Mouse (Mus musculus) kidney, embryonic 16.5 days (tissue): ENCODE results near the gene Crxos. TPM values are rescaled to one million over a fixed set of nuclear protein-coding genes. Genes with fewer than 3 reads are reported as not detected.

Source experiments
- ATAC-seq: fragments of 200-750 bp; cut with Nextera tagmentation; 2 replicates; pipeline ENCODE4 v1.8.0; 2017; ENCODE audit warnings: moderate TSS enrichment; ENCODE audit not compliant: low FRiP score, low TSS enrichment
- H3K27ac ChIP-seq: fragments of 300-500 bp; sonication (generic); 2 replicates; pipeline ENCODE4 v1.5.1; 2014; ENCODE audit warnings: low read length
- H3K27me3 ChIP-seq: fragments of 300-500 bp; sonication (generic); 2 replicates; pipeline ENCODE4 v1.6.1; 2014; ENCODE audit warnings: low read length, control low read depth, mixed read lengths; ENCODE audit not compliant: insufficient read depth
- H3K36me3 ChIP-seq: fragments of 300-500 bp; sonication (generic); 2 replicates; pipeline ENCODE4 v1.6.1; 2014; ENCODE audit warnings: low read length, control low read depth, mixed read lengths; ENCODE audit not compliant: insufficient read depth
- H3K4me1 ChIP-seq: fragments of 300-500 bp; sonication (generic); 2 replicates; pipeline ENCODE4 v1.6.1; 2014; ENCODE audit warnings: low read length, control low read depth, mixed read lengths; ENCODE audit not compliant: insufficient read depth
- H3K4me2 ChIP-seq: fragments of 300-500 bp; sonication (generic); replicated peaks from 2 replicates; pipeline ENCODE4 v1.6.1; 2014; ENCODE audit warnings: low read depth, low read length
- H3K4me3 ChIP-seq: fragments of 300-500 bp; sonication (generic); 2 replicates; pipeline ENCODE4 v1.5.1; 2014; ENCODE audit warnings: mild to moderate bottlenecking, low read length
- H3K9ac ChIP-seq: fragments of 300-500 bp; sonication (generic); replicated peaks from 2 replicates; pipeline ENCODE4 v1.6.1; 2014; ENCODE audit warnings: low read length
- H3K9me3 ChIP-seq: fragments of 300-500 bp; sonication (generic); 2 replicates; pipeline ENCODE4 v1.6.1; 2016; ENCODE audit warnings: low read length, control low read depth
- WGBS: fragments of 180-500 bp; shearing (Covaris S2); extraction: QIAGEN DNeasy Blood & Tissue Kit; methylation state at CpG from one replicate; pipeline ENCODE4 v1.1.7; 2014; 5-methylcytosine and 5-hydroxymethylcytosine counted together
- polyA plus RNA-seq: library from polyadenylated mRNA; unstranded; fragments of >200 nt; fragmentation: Nextera tagmentation; extraction: Ambion mirVana; gene quantifications from 2 replicates; pipeline ENCODE4 v1.2.1, GENCODE M21; 2015

Gene Crxos
- polyA plus RNA-seq, 1 experiment from 2014 or later, result not detected

GRCm38 (mm10) chr7:15918371-15918770 is 36.0 kb downstream of the Crxos start:
- Histone ChIP-seq H3K27me3 (no peaks in the 10 kb centered on the region), H3K9ac (no peak overlapping the region), H3K4me1 (peaks cover 22% of the 10 kb centered on the region), H3K9me3 (no peaks in the 10 kb centered on the region), H3K27ac (no peak overlapping the region), H3K4me2 (no peak overlapping the region), H3K4me3 (no peak overlapping the region), H3K36me3 (peaks cover 36% of the 10 kb centered on the region)
- no peak for ATAC-seq

DNA sequence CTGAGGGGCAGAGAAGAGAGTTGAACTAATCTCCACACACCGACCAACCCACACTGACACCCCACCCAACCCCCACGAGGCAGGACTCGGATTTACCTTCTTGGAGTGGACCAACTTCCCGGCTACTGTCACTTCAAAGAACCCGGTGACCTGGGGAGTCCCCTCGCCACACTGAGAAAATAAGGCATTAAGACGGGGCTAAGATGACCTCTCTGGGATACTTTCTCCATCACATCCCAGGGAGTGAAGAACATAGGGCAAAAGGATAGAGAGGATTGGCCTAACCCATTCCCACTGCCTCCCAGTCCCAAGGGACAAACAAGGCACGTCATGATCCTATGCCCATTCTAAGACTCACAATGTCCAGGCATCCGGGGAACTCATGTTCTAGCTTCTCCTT is 37.5 kb downstream of the Crxos start:
- no peak overlapping the region for H3K27ac ChIP-seq
- peak overlapping the region; percentile 86; the same call in 1 of the 2 replicates for H3K4me2 ChIP-seq
- no peaks in the 10 kb centered on the region for H3K27me3 ChIP-seq
- H3K9ac ChIP-seq, result no peak overlapping the region
- H3K9me3 ChIP-seq, result no peaks in the 10 kb centered on the region
- peaks cover 36% of the 10 kb centered on the region for H3K36me3 ChIP-seq
- H3K4me3 ChIP-seq, result no peak overlapping the region
- H3K4me1 ChIP-seq, result peaks cover 22% of the 10 kb centered on the region
- 92% methylated on average over 9 of the region's 9 CpGs for WGBS
- no peak for ATAC-seq

DNA sequence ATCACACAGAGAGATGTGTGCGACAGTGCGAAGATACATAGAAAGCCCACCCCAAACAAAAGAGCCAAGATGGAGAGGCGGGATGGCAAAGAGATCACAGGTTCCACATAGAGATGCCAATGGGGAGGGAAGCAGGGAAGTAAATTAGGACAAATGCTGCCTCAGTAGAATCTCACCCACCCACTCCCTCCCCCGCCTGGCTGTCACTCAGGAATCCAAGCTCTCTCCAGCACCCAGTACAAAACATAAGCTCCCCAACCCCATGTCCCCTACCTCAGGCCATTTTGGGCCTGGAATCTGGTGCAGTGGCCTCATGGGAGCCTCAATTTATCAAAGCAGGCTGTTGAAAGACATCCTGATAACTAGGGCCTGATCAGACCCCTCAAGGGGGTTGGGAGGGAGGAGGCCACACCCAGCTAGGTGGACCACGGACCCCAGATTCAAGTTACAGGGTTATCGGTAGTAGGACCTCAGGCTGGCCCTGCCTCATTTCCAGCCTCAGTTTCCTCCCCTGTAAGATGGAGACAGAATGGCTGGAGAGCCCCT is 38.3 kb downstream of the Crxos start:
- Histone ChIP-seq H3K4me3 (peak overlapping the region; percentile 79), H3K27ac (no peak overlapping the region), H3K27me3 (no peaks in the 10 kb centered on the region), H3K4me2 (peak overlapping the region; percentile 86), H3K9me3 (no peaks in the 10 kb centered on the region), H3K9ac (peak overlapping the region; percentile 17; the same call in 1 of the 2 replicates), H3K36me3 (peaks cover 36% of the 10 kb centered on the region), H3K4me1 (peaks cover 22% of the 10 kb centered on the region)
- ATAC-seq, result no peak
- WGBS, result 83% methylated on average over 6 of the region's 6 CpGs

DNA sequence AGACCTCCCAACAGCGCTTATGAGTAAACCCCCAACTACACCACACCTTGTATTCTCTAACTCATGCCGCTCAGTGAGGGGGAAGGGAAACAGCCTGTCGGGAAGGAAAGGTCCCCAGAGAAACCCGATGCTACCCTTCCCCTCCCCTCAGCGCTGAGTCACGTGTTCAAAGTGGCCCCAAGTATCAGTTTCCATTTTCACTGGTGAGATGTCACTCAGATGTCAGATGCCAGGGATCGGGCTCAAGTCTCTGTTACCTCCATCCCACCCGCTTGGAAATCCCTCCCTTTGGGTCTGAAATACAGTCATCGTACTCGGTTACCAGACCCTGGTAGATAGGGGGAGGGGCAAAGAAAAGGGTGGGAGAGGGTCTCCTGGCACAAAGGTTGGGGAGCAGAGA is 39.4 kb downstream of the Crxos start:
- no peaks in the 10 kb centered on the region for H3K9me3 ChIP-seq

GRCm38 (mm10) chr7:15922220-15922773 is 39.9 kb downstream of the Crxos start, which contains the start of gene Selenow:
Selenow (minus strand) TSS chr7:15922402.
- H3K4me2 ChIP-seq, result peak within 1 kb of the TSS; percentile 86
- peak; percentile 96 for ATAC-seq
- H3K36me3 ChIP-seq, result peaks cover 26% of the 10 kb centered on the region
- H3K9me3 ChIP-seq, result no peaks in the 10 kb centered on the region
- H3K9ac ChIP-seq, result peak within 1 kb of the TSS; percentile 90
- H3K4me3 ChIP-seq, result peak within 1 kb of the TSS; percentile 79
- 0% methylated on average over 33 of the region's 33 CpGs for WGBS
- peaks cover 22% of the 10 kb centered on the region for H3K4me1 ChIP-seq
- peak within 1 kb of the TSS; percentile 77 for H3K27ac ChIP-seq
- H3K27me3 ChIP-seq, result no peaks in the 10 kb centered on the region

More for the DNA sequence above, 39.4 kb downstream of the Crxos start:
- Histone ChIP-seq H3K4me1 (peaks cover 22% of the 10 kb centered on the region), H3K9ac (peak overlapping the region; percentile 90), H3K36me3 (peaks cover 31% of the 10 kb centered on the region), H3K4me2 (peak overlapping the region; percentile 86), H3K4me3 (peak overlapping the region; percentile 79), H3K27me3 (no peaks in the 10 kb centered on the region), H3K27ac (peak overlapping the region; percentile 77)
- ATAC-seq, result peak; percentile 64
- under 1% methylated on average over 10 of the region's 10 CpGs for WGBS

- 0 out of 2 replicates have a peak, but pooled peaks cover 3% of the 10 kb centered on the region for H3K4me1 ChIP-seq
- no peaks in the 10 kb centered on the region for H3K27me3 ChIP-seq
- 33% methylated on average over 4 of the region's 4 CpGs for WGBS
- H3K36me3 ChIP-seq, result no peaks in the 10 kb centered on the region
- H3K9ac ChIP-seq, result no peak overlapping the region
- peak; percentile 58; the same call in 1 of the 2 replicates for ATAC-seq
- H3K4me2 ChIP-seq, result no peak overlapping the region
- no peak overlapping the region for H3K4me3 ChIP-seq
- H3K27ac ChIP-seq, result no peak overlapping the region
- peaks cover 3% of the 10 kb centered on the region; the same call in 1 of the 2 replicates for H3K9me3 ChIP-seq
These were observed 47.5 kb downstream of the Crxos start for GRCm38 (mm10) chr7:15929910-15930309.

- Histone ChIP-seq H3K4me3 (no peak overlapping the region), H3K4me2 (no peak overlapping the region), H3K4me1 (0 out of 2 replicates have a peak, but pooled peaks cover 3% of the 10 kb centered on the region), H3K9me3 (peaks cover 3% of the 10 kb centered on the region; the same call in 1 of the 2 replicates), H3K36me3 (peaks cover 6% of the 10 kb centered on the region; the same call in 1 of the 2 replicates), H3K27me3 (no peaks in the 10 kb centered on the region), H3K27ac (no peak overlapping the region), H3K9ac (no peak overlapping the region)
- no peak for ATAC-seq
- 57% methylated on average over 2 of the region's 2 CpGs for WGBS
These were observed 48.1 kb downstream of the Crxos start for GRCm38 (mm10) chr7:15930543-15930942.

GRCm38 (mm10) chr7:15931635-15932034 is 49.2 kb downstream of the Crxos start:
- ATAC-seq, result no peak
- peaks cover 16% of the 10 kb centered on the region for H3K36me3 ChIP-seq
- 0 out of 2 replicates have a peak, but pooled peaks cover 3% of the 10 kb centered on the region for H3K4me1 ChIP-seq
- 77% methylated on average over 3 of the region's 3 CpGs for WGBS
- no peak overlapping the region for H3K9ac ChIP-seq
- no peak overlapping the region for H3K4me3 ChIP-seq
- no peak overlapping the region for H3K27ac ChIP-seq
- peaks cover 3% of the 10 kb centered on the region; the same call in 1 of the 2 replicates for H3K9me3 ChIP-seq
- no peaks in the 10 kb centered on the region for H3K27me3 ChIP-seq
- no peak overlapping the region for H3K4me2 ChIP-seq

DNA sequence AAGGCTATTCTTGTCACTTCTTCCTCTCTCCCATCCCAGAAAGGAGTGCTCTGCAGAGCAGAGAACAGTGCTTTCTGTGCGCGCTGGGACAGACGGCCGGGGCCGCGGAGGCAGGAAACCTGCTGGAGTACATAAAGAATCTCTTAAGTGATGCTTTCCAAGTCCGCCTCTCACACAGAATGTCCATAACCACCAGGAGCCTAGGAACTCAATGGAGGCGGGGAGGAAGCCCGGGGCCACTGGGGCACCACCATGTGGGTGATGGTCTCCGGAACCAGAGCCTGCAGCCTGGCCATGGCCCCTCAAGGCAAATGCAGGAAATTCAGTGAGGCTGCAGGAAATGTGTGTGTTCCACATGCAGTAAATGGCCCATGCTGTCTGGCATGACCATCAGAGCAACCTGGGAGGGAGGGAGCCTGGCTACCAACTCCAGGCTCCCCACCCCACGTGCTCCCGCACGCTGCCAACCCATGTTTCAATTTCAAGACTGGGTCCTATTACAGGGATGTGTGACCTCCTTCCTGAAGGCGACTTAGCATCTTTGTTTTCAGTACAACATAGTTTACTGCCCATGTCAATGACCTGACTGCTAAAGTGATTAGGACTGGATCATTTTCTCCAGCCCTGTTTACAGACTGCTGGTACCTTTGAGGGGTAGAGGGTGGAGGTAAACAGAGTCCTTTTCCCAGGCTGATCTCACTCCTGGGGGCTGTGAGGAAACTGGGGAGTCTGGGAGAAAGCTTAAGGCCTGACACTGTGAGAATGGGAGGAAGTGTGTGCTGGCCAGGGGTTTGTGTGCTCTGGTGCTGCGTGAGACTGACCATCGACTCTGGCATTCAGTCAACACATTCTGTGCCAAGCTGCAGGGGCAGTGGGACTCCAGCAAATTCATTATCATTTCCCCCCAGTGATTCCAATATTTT is 51.3 kb downstream of the Crxos start:
- peaks cover 3% of the 10 kb centered on the region; the same call in 1 of the 2 replicates for H3K9me3 ChIP-seq
- H3K36me3 ChIP-seq, result peaks cover 35% of the 10 kb centered on the region
- no peaks in the 10 kb centered on the region for H3K27me3 ChIP-seq
- peak; percentile 62; the same call in 1 of the 2 replicates for ATAC-seq
- 0 out of 2 replicates have a peak overlapping the region, but pooled peaks have one; percentile 3 for H3K4me2 ChIP-seq
- peak overlapping the region; percentile 75 for H3K27ac ChIP-seq
- WGBS, result 27% methylated on average over 16 of the region's 16 CpGs
- no peak overlapping the region for H3K9ac ChIP-seq
- 0 out of 2 replicates have a peak, but pooled peaks cover 3% of the 10 kb centered on the region for H3K4me1 ChIP-seq
- no peak overlapping the region for H3K4me3 ChIP-seq
